Mouse (Mus musculus) thymus, postnatal 25 days (tissue): ENCODE measurements around the gene Gstp1.
A peak's percentile ranks its signal among the peaks of the same experiment; 100 is the strongest.

Experiments used
- DNase-seq: peaks from one replicate; pipeline ENCODE4 v3.0.0; 2022

Gstp1 gene

GRCm38 (mm10) chr19:3999121-3999730 lies 38.6 kb downstream of the Gstp1 start:
- no peak for DNase-seq

- DNase-seq, result no peak
Observed at GRCm38 (mm10) chr19:3998335-3998734, 39.5 kb downstream of the Gstp1 start.

- DNase-seq, result no peak
Observed at GRCm38 (mm10) chr19:3997231-3997630, 40.6 kb downstream of the Gstp1 start.

- DNase-seq, result no peak
Observed at GRCm38 (mm10) chr19:3996747-3997146, 41.0 kb downstream of the Gstp1 start.

GRCm38 (mm10) chr19:3996106-3996505 lies 41.7 kb downstream of the Gstp1 start:
- DNase-seq, result no peak

GRCm38 (mm10) chr19:3995505-3995904 lies 42.3 kb downstream of the Gstp1 start:
- no peak for DNase-seq

- DNase-seq, result no peak
Observed at GRCm38 (mm10) chr19:3994932-3995331, 42.9 kb downstream of the Gstp1 start.

- DNase-seq, result no peak
Observed at GRCm38 (mm10) chr19:3992416-3992815, 45.4 kb downstream of the Gstp1 start, which contains the start of gene Tbx10. Tbx10 (plus strand) TSS chr19:3992752.

GRCm38 (mm10) chr19:3991966-3992365 lies 45.8 kb downstream of the Gstp1 start:
- no peak for DNase-seq

- DNase-seq, result no peak
Observed at GRCm38 (mm10) chr19:3991562-3991961, 46.2 kb downstream of the Gstp1 start.

GRCm38 (mm10) chr19:3990804-3991203 lies 47.0 kb downstream of the Gstp1 start:
- no peak for DNase-seq

GRCm38 (mm10) chr19:3988750-3989149 lies 49.0 kb downstream of the Gstp1 start:
- DNase-seq, result no peak

GRCm38 (mm10) chr19:3988066-3988465 lies 49.7 kb downstream of the Gstp1 start:
- DNase-seq, result no peak

- peak; percentile 18 for DNase-seq
Observed at GRCm38 (mm10) chr19:3986334-3986733, 51.5 kb downstream of the Gstp1 start, which contains the start of gene Acy3. Acy3 (plus strand) TSS chr19:3986570.
